Mouse (Mus musculus): ENCODE measurements around the gene Rpl19. TPM values are rescaled to one million over a fixed set of nuclear protein-coding genes. Genes with fewer than 3 reads are reported as not detected.

Gene Rpl19
- polyA plus RNA-seq, 1 experiment, result 901 TPM

DNA sequence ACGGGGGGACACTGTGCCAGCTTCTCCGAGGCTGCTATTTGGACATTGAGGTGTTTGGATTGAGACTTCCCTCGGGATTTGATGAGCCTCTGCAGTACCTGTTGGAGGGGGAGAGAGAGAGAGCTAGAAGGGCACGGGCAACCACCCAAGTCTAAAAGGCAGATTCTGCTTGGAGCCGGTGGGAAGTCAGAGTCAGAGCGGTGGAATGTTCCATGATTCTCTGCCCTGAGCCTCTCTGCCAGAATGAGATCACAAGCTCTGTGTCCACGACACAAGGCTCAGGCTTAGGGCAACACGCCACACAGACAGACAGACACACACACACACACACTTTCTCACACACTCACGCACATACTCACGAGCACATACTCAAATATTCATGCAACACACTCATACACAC is 20.8 kb upstream of the Rpl19 start:
- TF ChIP-seq CTCF (IDR thresholded peaks at IDR 0.05; ENCODE audit: extremely low read depth, insufficient read depth, low read length) (no peak), POLR2A (IDR thresholded peaks at IDR 0.05; ENCODE audit: extremely low read depth, insufficient read depth, low read length) (no peak)
- Histone ChIP-seq H3K27ac (ENCODE audit: insufficient read depth, low read length) (no peak overlapping the region), H3K4me1 (ENCODE audit: control insufficient read depth, insufficient read depth, low read length) (peaks cover 4% of the 10 kb centered on the region), H3K4me3 (ENCODE audit: insufficient read depth, low read length) (no peak overlapping the region)

DNA sequence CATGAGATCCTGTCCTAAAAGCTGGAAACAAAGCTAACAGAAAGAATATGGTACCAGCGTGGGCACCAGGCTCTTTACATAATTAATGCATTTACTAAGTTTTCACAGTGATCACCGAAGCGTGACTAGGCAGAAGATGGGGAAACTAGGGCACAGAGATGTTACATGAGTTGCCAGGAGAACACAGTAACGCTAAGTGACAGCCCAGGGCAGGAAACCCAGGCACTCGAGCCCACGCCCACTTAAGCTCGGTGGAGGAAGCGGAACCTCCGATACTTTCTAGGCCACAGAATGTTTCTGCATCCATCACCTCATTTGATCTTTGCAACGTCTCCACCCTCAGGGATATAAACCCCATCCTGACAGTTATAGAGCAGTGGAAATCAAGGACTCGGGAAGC is 18.4 kb upstream of the Rpl19 start:
- H3K4me3 ChIP-seq (ENCODE audit: insufficient read depth, low read length), result no peak overlapping the region
- TF ChIP-seq POLR2A (IDR thresholded peaks at IDR 0.05; ENCODE audit: extremely low read depth, insufficient read depth, low read length), result no peak
- no peak for TF ChIP-seq CTCF (IDR thresholded peaks at IDR 0.05; ENCODE audit: extremely low read depth, insufficient read depth, low read length)
- 0 out of 2 replicates have a peak overlapping the region, but pooled peaks have one; percentile 8 for H3K27ac ChIP-seq (ENCODE audit: insufficient read depth, low read length)
- H3K4me1 ChIP-seq (ENCODE audit: control insufficient read depth, insufficient read depth, low read length), result peaks cover 8% of the 10 kb centered on the region

DNA sequence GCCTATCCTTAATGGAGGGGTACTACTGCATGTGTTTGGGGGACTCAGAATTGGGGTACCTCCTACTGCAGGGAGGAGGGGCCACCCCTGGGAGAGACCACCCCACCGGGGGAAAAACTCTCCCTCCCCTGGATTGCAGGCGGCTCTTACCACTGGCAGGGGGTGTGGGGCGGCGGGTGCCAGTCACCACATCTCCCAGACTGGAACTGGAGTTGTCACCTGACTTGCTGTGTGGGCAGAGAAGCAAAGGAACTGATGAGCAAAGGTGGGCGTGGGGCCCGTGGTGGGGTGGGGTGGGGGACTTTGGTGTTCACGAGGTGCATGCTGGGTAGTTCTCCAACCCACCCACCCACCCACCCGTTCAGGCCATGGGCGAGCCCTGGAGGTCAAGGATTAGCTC is 14.8 kb upstream of the Rpl19 start:
- TF ChIP-seq POLR2A (IDR thresholded peaks at IDR 0.05; ENCODE audit: extremely low read depth, insufficient read depth, low read length), result no peak
- TF ChIP-seq CTCF (IDR thresholded peaks at IDR 0.05; ENCODE audit: extremely low read depth, insufficient read depth, low read length), result no peak
- no peak overlapping the region for H3K4me3 ChIP-seq (ENCODE audit: insufficient read depth, low read length)
- H3K4me1 ChIP-seq (ENCODE audit: control insufficient read depth, insufficient read depth, low read length), result peaks cover 6% of the 10 kb centered on the region
- peak overlapping the region; percentile 73 for H3K27ac ChIP-seq (ENCODE audit: insufficient read depth, low read length)

DNA sequence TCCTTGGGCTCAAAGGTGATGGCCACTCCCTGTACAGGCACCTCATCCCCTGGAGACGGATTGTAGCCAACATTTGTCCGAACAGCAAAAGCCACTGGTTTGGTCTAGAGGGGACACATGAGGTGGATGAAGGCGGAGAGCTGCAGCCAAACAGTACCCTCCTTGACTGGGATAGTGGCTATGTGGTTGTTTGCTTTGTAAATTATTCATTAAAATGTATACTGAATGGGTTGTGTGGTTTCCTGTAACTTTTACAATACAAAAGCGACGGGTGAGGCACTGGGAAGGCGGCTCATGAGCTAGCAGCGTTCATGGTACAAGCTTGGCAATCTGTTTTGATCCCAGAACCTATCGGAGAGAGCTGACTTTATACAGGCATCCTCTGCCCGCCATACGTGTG is 13.7 kb upstream of the Rpl19 start:
- no peak overlapping the region for H3K4me3 ChIP-seq (ENCODE audit: insufficient read depth, low read length)
- H3K27ac ChIP-seq (ENCODE audit: insufficient read depth, low read length), result no peak overlapping the region
- no peak for TF ChIP-seq CTCF (IDR thresholded peaks at IDR 0.05; ENCODE audit: extremely low read depth, insufficient read depth, low read length)
- no peak for TF ChIP-seq POLR2A (IDR thresholded peaks at IDR 0.05; ENCODE audit: extremely low read depth, insufficient read depth, low read length)
- peaks cover 9% of the 10 kb centered on the region for H3K4me1 ChIP-seq (ENCODE audit: control insufficient read depth, insufficient read depth, low read length)

DNA sequence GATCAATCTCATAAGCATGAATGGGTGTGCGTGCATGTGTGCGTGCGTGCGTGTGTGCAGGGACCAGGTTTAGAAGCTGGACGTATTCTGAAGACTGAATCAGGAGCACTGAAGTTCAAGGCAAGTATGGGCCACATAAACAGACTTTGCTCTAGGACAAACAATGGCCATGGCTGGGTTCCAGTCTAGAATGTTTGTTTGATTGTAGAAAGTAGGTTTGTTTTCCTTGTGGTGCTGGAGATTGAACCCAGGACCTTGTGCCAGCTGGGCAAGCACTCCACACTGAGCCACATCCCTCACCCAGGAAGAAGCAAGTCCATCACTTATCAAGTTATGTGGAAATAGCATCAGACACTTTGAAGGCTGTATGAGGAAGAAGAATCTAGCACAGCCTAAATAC is 10.3 kb upstream of the Rpl19 start:
- TF ChIP-seq CTCF (IDR thresholded peaks at IDR 0.05; ENCODE audit: extremely low read depth, insufficient read depth, low read length) (no peak), POLR2A (IDR thresholded peaks at IDR 0.05; ENCODE audit: extremely low read depth, insufficient read depth, low read length) (no peak)

DNA sequence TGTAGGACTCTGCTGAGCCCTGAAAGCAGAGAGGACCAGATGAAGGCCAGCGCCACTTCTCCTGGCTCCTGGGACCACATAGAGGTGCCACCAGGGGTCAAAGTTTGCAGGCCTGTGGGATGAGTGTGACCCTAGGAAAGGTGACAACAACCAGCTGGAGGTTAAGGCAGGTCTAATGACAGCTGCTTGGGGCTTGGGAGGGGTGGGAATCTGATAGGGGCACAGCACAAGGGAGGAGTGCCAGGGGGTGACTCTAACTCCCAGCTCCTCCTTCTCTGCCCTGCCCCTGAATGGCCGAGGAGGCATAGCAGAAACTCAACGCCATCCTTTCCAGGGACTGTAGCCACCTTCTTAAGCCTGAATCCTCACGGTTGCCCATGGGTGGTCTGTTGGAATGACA is 9.7 kb upstream of the Rpl19 start:
- Histone ChIP-seq H3K4me3 (ENCODE audit: insufficient read depth, low read length) (no peak overlapping the region), H3K27ac (ENCODE audit: insufficient read depth, low read length) (no peak overlapping the region), H3K4me1 (ENCODE audit: control insufficient read depth, insufficient read depth, low read length) (peaks cover 9% of the 10 kb centered on the region)
- TF ChIP-seq POLR2A (IDR thresholded peaks at IDR 0.05; ENCODE audit: extremely low read depth, insufficient read depth, low read length) (no peak), CTCF (IDR thresholded peaks at IDR 0.05; ENCODE audit: extremely low read depth, insufficient read depth, low read length) (no peak)

More for the DNA sequence above, 10.3 kb upstream of the Rpl19 start:
- Histone ChIP-seq H3K27ac (ENCODE audit: insufficient read depth, low read length) (no peak overlapping the region), H3K4me1 (ENCODE audit: control insufficient read depth, insufficient read depth, low read length) (peaks cover 12% of the 10 kb centered on the region), H3K4me3 (ENCODE audit: insufficient read depth, low read length) (no peak overlapping the region)

DNA sequence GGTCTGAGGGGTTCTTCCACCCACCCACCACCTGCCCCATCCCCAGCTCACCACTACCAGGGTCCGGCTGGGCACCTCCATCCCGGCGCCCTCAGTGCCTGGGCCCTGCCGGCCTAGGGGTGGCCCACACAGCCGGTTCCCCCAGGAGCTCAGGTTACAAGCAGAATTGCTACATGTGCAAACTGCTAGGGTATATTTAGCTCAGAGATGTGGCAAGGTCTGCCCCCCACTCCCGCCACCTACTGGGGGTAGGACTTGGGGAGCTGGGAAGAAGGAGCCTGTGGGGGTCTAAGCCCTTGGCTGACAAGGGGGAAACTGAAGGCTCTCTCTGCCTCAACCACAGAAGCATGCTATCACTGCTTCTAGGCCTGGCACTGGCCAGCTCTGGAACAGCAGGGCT is 8.3 kb upstream of the Rpl19 start:
- H3K27ac ChIP-seq (ENCODE audit: insufficient read depth, low read length), result peak overlapping the region; percentile 72; the same call in 1 of the 2 replicates
- H3K4me1 ChIP-seq (ENCODE audit: control insufficient read depth, insufficient read depth, low read length), result peaks cover 7% of the 10 kb centered on the region
- no peak overlapping the region for H3K4me3 ChIP-seq (ENCODE audit: insufficient read depth, low read length)
- TF ChIP-seq CTCF (IDR thresholded peaks at IDR 0.05; ENCODE audit: extremely low read depth, insufficient read depth, low read length) (no peak), POLR2A (IDR thresholded peaks at IDR 0.05; ENCODE audit: extremely low read depth, insufficient read depth, low read length) (no peak)

DNA sequence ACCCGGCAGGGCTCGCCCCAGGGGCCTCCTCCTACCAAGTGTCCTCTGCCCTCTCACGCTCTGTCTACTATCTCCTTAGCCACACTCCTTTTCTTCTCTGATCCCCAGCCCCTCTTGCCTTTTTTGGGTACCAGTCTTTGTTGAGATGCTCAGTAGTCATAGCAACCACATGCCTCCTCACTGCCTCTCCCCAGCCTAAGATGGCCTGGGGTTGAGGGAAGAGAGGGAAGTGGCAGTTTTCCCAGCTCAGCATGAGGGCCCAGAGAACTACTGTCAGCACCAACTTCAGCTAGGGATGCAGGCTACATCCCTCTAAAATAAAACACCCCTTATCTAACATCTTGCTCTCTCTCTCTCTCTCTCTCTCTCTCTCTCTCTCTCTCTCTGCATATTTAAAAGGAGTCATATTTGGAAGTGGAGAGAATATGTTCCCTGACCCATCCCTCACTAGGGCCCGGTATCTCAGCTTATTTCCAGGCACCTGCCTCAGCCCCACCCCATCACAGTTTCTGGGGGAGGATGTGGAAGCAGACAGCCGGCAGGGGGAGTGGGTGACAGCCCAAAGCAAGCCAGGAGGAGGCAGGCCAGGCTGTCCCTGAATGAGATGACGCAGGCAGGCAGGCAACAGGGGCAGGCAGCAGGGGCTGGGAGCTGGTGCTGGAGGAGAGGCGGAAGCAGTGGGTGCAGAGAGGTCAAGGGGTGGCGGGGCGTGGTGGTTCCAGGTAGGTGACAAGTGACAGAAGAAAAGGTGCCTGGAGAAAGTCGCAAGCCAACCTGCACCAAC is 7.5 kb upstream of the Rpl19 start:
- Histone ChIP-seq H3K4me3 (ENCODE audit: insufficient read depth, low read length) (peak overlapping the region; percentile 97), H3K4me1 (ENCODE audit: control insufficient read depth, insufficient read depth, low read length) (peaks cover 7% of the 10 kb centered on the region), H3K27ac (ENCODE audit: insufficient read depth, low read length) (peak overlapping the region; percentile 96)
- TF ChIP-seq CTCF (IDR thresholded peaks at IDR 0.05; ENCODE audit: extremely low read depth, insufficient read depth, low read length) (0 out of 2 replicates have a peak, but pooled peaks have one; percentile 16), POLR2A (IDR thresholded peaks at IDR 0.05; ENCODE audit: extremely low read depth, insufficient read depth, low read length) (no peak)

DNA sequence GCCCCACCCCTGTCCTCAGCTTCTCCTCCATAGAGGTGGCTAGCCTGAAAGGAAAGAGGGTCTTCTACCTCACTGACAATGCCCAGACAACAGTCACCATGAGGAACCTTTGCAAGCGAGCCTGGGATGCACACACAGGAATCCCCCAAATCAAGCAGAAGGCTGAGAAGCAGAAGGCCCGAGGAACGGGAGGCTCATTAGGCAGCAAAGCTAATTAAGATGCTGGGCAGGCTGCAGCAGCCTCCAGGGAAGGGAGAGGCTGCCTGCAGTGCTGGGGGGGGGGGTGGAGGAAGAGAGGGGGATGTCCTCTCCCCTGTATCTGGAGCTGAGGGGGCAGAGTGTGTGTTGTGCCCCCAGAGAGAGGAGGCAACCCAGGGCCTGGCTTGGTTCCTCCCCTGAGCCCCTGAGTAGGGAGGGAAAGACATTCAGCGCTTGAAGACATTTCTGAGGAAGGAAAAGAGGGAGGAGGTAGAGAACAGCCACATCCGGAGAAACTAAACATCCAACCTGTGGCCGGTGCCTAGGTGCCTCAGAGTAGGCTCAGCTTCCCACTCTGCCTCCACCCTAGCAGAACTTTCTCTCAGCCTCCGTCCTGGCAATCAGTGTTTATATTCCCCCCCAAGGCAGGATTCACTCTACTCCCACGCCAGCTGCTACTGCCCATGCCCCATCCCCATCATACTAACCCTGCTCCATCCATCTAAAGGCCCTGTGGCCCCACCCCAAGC is 6.5 kb upstream of the Rpl19 start:
- peak overlapping the region; percentile 97 for H3K4me3 ChIP-seq (ENCODE audit: insufficient read depth, low read length)
- TF ChIP-seq CTCF (IDR thresholded peaks at IDR 0.05; ENCODE audit: extremely low read depth, insufficient read depth, low read length), result no peak
- peaks cover 7% of the 10 kb centered on the region for H3K4me1 ChIP-seq (ENCODE audit: control insufficient read depth, insufficient read depth, low read length)
- H3K27ac ChIP-seq (ENCODE audit: insufficient read depth, low read length), result peak overlapping the region; percentile 96

DNA sequence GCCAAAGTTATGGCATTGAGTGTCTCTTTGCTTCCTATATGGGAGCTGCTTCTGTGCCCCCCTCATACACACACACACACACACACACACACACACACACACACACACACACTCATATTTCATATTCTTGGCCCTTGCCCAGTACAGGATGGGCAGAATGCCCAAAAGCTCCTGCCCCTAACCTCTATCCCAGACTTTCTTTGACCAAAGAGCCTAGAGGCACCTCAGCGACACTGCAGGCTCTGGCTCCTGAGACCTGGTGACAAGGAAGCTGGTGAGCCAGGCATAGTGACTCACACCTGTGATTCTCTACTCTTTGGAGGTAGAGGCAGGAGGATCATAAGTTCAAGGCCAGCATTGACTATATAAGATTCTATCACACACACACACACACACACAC is 5.8 kb upstream of the Rpl19 start:
- Histone ChIP-seq H3K27ac (ENCODE audit: insufficient read depth, low read length) (0 out of 2 replicates have a peak overlapping the region, but pooled peaks have one; percentile 96), H3K4me3 (ENCODE audit: insufficient read depth, low read length) (peak overlapping the region; percentile 97), H3K4me1 (ENCODE audit: control insufficient read depth, insufficient read depth, low read length) (peaks cover 7% of the 10 kb centered on the region)
- TF ChIP-seq POLR2A (IDR thresholded peaks at IDR 0.05; ENCODE audit: extremely low read depth, insufficient read depth, low read length), result no peak
- TF ChIP-seq CTCF (IDR thresholded peaks at IDR 0.05; ENCODE audit: extremely low read depth, insufficient read depth, low read length), result no peak
